In genomic region chr2:61585447-61585846, GRCm38 (mm10) we compare ENCODE assay signal across 29 mouse cellular contexts. TPM values are rescaled to one million over a fixed set of nuclear protein-coding genes. Genes with fewer than 3 reads are reported as not detected.
DNase-seq lines count a peak whose midpoint lies in the region; TF ChIP-seq lines count a peak whose summit lies in the region.
"Had no signal": no experiment of that assay in that cellular context is flagged by ENCODE, and none has a peak within 500 bp of the region (broad histone marks: within the 10 kb centered on the region; RNA-seq: fewer than 3 reads in every experiment).

No protein-coding gene starts in this region.

- H3K4me1 ChIP-seq in MEL (ENCODE audit: control insufficient read depth in 1 of 2, insufficient read depth in 2 of 2, low read length in 2 of 2), result peaks cover 4 to 6% of the 10 kb centered on the region in 2 experiments; a peak in 3 of 4 replicates
- H3K4me1 ChIP-seq: embryonic facial prominence, embryonic 12.5 days; forebrain, embryonic 10.5 days; forebrain, embryonic 15.5 days; heart, embryonic 12.5 days; hindbrain, embryonic 13.5 days; liver, embryonic 12.5 days; neural tube, embryonic 13.5 days; stomach, embryonic 15.5 days had no signal

- TF ChIP-seq CTCF in MEL (IDR thresholded peaks at IDR 0.05 in 2 of 3, conservative IDR thresholded peaks at IDR 0.05 in 1 of 3; ENCODE audit: control insufficient read depth in 1 of 3, insufficient read depth in 1 of 3, low read depth in 2 of 3, low read length in 3 of 3, poor library complexity in 1 of 3, severe bottlenecking in 1 of 3), result no peak

- no peaks in the 10 kb centered on the region for H3K27me3 ChIP-seq in MEL (ENCODE audit: control insufficient read depth in 1 of 2, insufficient read depth in 2 of 2, low read length in 2 of 2)
- no peaks in the 10 kb centered on the region for H3K27me3 ChIP-seq in splenic B cell, adult 2 months (ENCODE audit: control insufficient read depth, insufficient read depth, low read length, poor library complexity, severe bottlenecking)
- H3K27me3 ChIP-seq: embryonic facial prominence, embryonic 12.5 days; forebrain, embryonic 15.5 days; heart, embryonic 12.5 days; hindbrain, embryonic 13.5 days; liver, embryonic 12.5 days; neural tube, embryonic 13.5 days; stomach, embryonic 15.5 days had no signal

- no peak for TF ChIP-seq POLR2A in MEL (IDR thresholded peaks at IDR 0.05; ENCODE audit: control insufficient read depth in 1 of 2, insufficient read depth in 1 of 2, low read depth in 1 of 2, low read length in 2 of 2, poor library complexity in 1 of 2)

- no peak overlapping the region for H3K27ac ChIP-seq in MEL (ENCODE audit: control insufficient read depth, low read depth, low read length)
- 0 out of 2 replicates have a peak overlapping the region, but pooled peaks have one; percentile 17 for H3K27ac ChIP-seq in macrophage
- H3K27ac ChIP-seq: embryonic facial prominence, embryonic 12.5 days; forebrain, embryonic 10.5 days; forebrain, embryonic 15.5 days; gastrocnemius, adult 2 months; heart, adult 2 months; hindbrain, embryonic 13.5 days; kidney, postnatal 0 days; left cerebral cortex, adult 2 months; liver, embryonic 12.5 days; neural tube, embryonic 13.5 days; stomach, embryonic 15.5 days had no signal

- no peak for TF ChIP-seq RAD21 in MEL (IDR thresholded peaks at IDR 0.05; ENCODE audit: low read depth, low read length)

- WGBS in macrophage (ENCODE audit: missing documents), result 8% methylated on average over 1 of the region's 1 CpGs

- H3K79me2 ChIP-seq in MEL (ENCODE audit: control insufficient read depth, insufficient read depth, low read length, poor library complexity) (no peaks in the 10 kb centered on the region), macrophage (ENCODE audit: inconsistent target) (peaks cover 93% of the 10 kb centered on the region)

- no peak overlapping the region for H3K9ac ChIP-seq in MEL (ENCODE audit: control insufficient read depth, low read depth, low read length, poor library complexity, severe bottlenecking)
- H3K9ac ChIP-seq: embryonic facial prominence, embryonic 12.5 days; forebrain, embryonic 15.5 days; heart, embryonic 12.5 days; hindbrain, embryonic 13.5 days; liver, embryonic 12.5 days; liver, postnatal 0 days; neural tube, embryonic 13.5 days; stomach, embryonic 15.5 days had no signal

- DNase-seq in CD4-positive helper T cell, adult 2 months (ENCODE audit: low read depth, low spot score), result peak; percentile 37
- DNase-seq in MEL (ENCODE audit: low read depth, low spot score), result no peak
- peak; percentile 64 for DNase-seq in splenic B cell, adult 2 months (ENCODE audit: low read depth, low spot score)
- no peak for DNase-seq in left cerebral cortex, adult 11 months (ENCODE audit: low spot score)
- DNase-seq in left cerebral cortex, adult 9 months (ENCODE audit: low spot score in 2 of 2), result no peak
- no peak for DNase-seq in adrenal gland, adult 18-20 months (ENCODE audit: low spot score in 2 of 2)
- DNase-seq: adrenal gland, postnatal 14 days; cerebellum, adult 11-12 months; cerebellum, adult 9-11 months; embryo, embryonic 11 days; gastrocnemius, adult 2 months; gastrocnemius, postnatal 36 days; heart, adult 2 months; heart, postnatal 4 days; kidney, adult 2 months; kidney, postnatal 4 days; liver, postnatal 0 days; lung, postnatal 10 days had no signal

- H3K4me3 ChIP-seq in MEL (ENCODE audit: control insufficient read depth in 1 of 2, insufficient read depth in 1 of 2, low read depth in 2 of 2, low read length in 2 of 2) (no peak overlapping the region), macrophage (ENCODE audit: inconsistent target) (no peak overlapping the region)
- H3K4me3 ChIP-seq: embryonic facial prominence, embryonic 12.5 days; forebrain, embryonic 10.5 days; forebrain, embryonic 15.5 days; gastrocnemius, adult 2 months; heart, adult 2 months; heart, embryonic 12.5 days; hindbrain, embryonic 13.5 days; left cerebral cortex, adult 2 months; liver, embryonic 12.5 days; neural tube, embryonic 13.5 days; stomach, embryonic 15.5 days had no signal

- no peak for TF ChIP-seq EP300 in MEL (IDR thresholded peaks at IDR 0.05; ENCODE audit: low read depth in 1 of 2, low read length in 2 of 2)

- H3K36me3 ChIP-seq in MEL (ENCODE audit: control insufficient read depth in 1 of 2, insufficient read depth in 2 of 2, low read length in 2 of 2), result peaks cover 0 to 6% of the 10 kb centered on the region in 2 experiments; a peak in 2 of 4 replicates
- 0 out of 2 replicates have a peak, but pooled peaks cover 5% of the 10 kb centered on the region for H3K36me3 ChIP-seq in macrophage (ENCODE audit: inconsistent target)
- H3K36me3 ChIP-seq in splenic B cell, adult 2 months (ENCODE audit: control insufficient read depth, insufficient read depth, low read length, poor library complexity, severe bottlenecking), result peaks cover 8% of the 10 kb centered on the region; the same call in 1 of the 2 replicates
- H3K36me3 ChIP-seq: embryonic facial prominence, embryonic 12.5 days; forebrain, embryonic 10.5 days; forebrain, embryonic 15.5 days; heart, embryonic 12.5 days; hindbrain, embryonic 13.5 days; liver, embryonic 12.5 days; neural tube, embryonic 13.5 days; stomach, embryonic 15.5 days had no signal

- no peaks in the 10 kb centered on the region for H3K9me3 ChIP-seq in MEL (replicated peaks; ENCODE audit: insufficient read depth, low read length)
- H3K9me3 ChIP-seq: embryonic facial prominence, embryonic 12.5 days; forebrain, embryonic 10.5 days; forebrain, embryonic 15.5 days; heart, embryonic 12.5 days; hindbrain, embryonic 13.5 days; liver, embryonic 12.5 days; neural tube, embryonic 13.5 days; stomach, embryonic 15.5 days had no signal

TF ChIP-seq in MEL, 35 proteins besides CTCF, POLR2A, EP300 and RAD21:
- TF ChIP-seq ETS1 (IDR thresholded peaks at IDR 0.05; ENCODE audit: low read depth, low read length), result peak; percentile 16; the same call in 1 of the 2 replicates
- TF ChIP-seq MEF2A (IDR thresholded peaks at IDR 0.05; ENCODE audit: extremely low read depth, insufficient replicate concordance, low read depth, low read length, poor library complexity, severe bottlenecking), result no peak

RNA-seq across cellular contexts. Expression of gene Tank, which starts 7.1 kb away (rescaled TPM):
- total RNA-seq in MEL (2012; rRNA removed), result 25.4 and 27.0 TPM in 2 replicates
- 10 to 100 TPM; 27.4 to 96.7 TPM for polyA plus RNA-seq in MEL (2012; ENCODE audit: insufficient read depth in 1 of 2, insufficient read length in 2 of 2, low read depth in 1 of 2, low replicate concordance in 2 of 2, missing spikeins in 1 of 2)
- total RNA-seq in macrophage (2018; cell fraction: chromatin; rRNA removed), result 1,000 to 10,000 TPM in 8 of 26 experiments, 100 to 1,000 TPM in 17, 10 to 100 TPM in 1; 83.6 to 2,044 (median 390) TPM
- total RNA-seq in macrophage (2018; cell fraction: cytosol; rRNA removed), result 100 to 1,000 TPM in 10 of 26 experiments, 10 to 100 TPM in 16; 41.8 to 248 (median 88.2) TPM
- 1,000 to 10,000 TPM in 4 of 26 experiments, 100 to 1,000 TPM in 22; 138 to 1,332 (median 438) TPM for total RNA-seq in macrophage (2018; cell fraction: nucleus; rRNA removed)
- 57.6 to 93.0 TPM (median 61.6 TPM) in 3 replicates for polyA plus RNA-seq in macrophage (2018)
- total RNA-seq in adrenal gland, adult 18-20 months (2021), result 10 to 100 TPM; 33.6 to 45.2 TPM

Comparison
In these comparisons a context has a peak if more than half of its experiments do, and no peak if none do; other contexts are left out.
1. DNase-seq: peak in CD4-positive helper T cell, adult 2 months (single experiment) and splenic B cell, adult 2 months (single experiment); none in MEL (single experiment), left cerebral cortex, adult 11 months (single experiment), left cerebral cortex, adult 9 months (0 of 2) and adrenal gland, adult 18-20 months (0 of 2).